Comparison of ENCODE assay signal across 14 mouse cellular contexts in the genomic region with DNA sequence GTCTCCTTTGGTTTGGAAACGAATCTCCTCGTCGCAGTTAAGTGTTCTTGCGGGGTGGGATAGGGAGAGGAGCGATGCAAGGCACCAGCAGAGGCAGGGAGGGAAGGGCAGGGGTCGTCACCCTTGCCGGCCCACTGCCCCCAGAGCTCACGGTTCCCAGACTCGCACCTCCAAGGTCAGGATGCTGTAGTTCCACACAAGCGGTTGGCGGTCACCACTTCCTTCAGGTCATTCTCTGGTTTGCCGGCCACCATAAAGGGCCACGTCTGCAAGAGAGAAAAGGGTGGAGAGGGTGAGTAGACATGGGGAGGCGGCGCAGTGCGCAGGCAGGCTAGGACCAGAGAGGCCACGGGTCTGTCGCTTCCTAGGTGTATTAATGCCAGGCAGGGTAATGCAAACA. TPM values are rescaled to one million over a fixed set of nuclear protein-coding genes. Genes with fewer than 3 reads are reported as not detected.
DNase-seq lines count a peak whose midpoint lies in the region; ATAC-seq and TF ChIP-seq lines count a peak whose summit lies in the region.
"Had no signal": no experiment of that assay in that cellular context is flagged by ENCODE, and none has a peak within 500 bp of the region (broad histone marks: within the 10 kb centered on the region; RNA-seq: fewer than 3 reads in every experiment).

No protein-coding gene starts in this region.

- H3K36me3 ChIP-seq in heart, adult 2 months (ENCODE audit: control insufficient read depth, insufficient read depth, low read length), result no peaks in the 10 kb centered on the region
- H3K36me3 ChIP-seq in spleen, adult 2 months (ENCODE audit: control insufficient read depth, insufficient read depth, low read length), result no peaks in the 10 kb centered on the region
- H3K36me3 ChIP-seq in liver, embryonic 13.5 days, result no peaks in the 10 kb centered on the region
- H3K36me3 ChIP-seq: neural tube, embryonic 13.5 days had no signal

- no peak overlapping the region; the same call in 1 of the 2 replicates for H3K27ac ChIP-seq in heart, adult 2 months
- peak overlapping the region; percentile 62 for H3K27ac ChIP-seq in spleen, adult 2 months (ENCODE audit: insufficient read depth, low read length)
- H3K27ac ChIP-seq in liver, embryonic 13.5 days, result no peak overlapping the region
- H3K27ac ChIP-seq: liver, embryonic 14.5 days; neural tube, embryonic 13.5 days had no signal

- TF ChIP-seq CTCF in heart, adult 2 months (IDR thresholded peaks at IDR 0.05), result no peak
- TF ChIP-seq CTCF in spleen, adult 2 months (IDR thresholded peaks at IDR 0.05; ENCODE audit: extremely low read depth, insufficient read depth, insufficient read length, insufficient replicate concordance), result no peak

- peak in 1 of 2 experiments; percentile 44 for DNase-seq in heart, adult 2 months
- DNase-seq in heart, adult 8-10 months (ENCODE audit: low spot score), result no peak
- no peak for DNase-seq in spleen, adult 2 months (ENCODE audit: low read depth in 1 of 2, low spot score in 2 of 2)
- DNase-seq in spleen, postnatal 4 days (ENCODE audit: low spot score in 2 of 2), result no peak
- DNase-seq in liver, embryonic 13.5 days, result no peak
- peak; percentile 43 for DNase-seq in testis, postnatal 10 days (ENCODE audit: low spot score)
- DNase-seq in right cerebral cortex, postnatal 36 days (ENCODE audit: low spot score in 2 of 2), result no peak
- DNase-seq in cerebellum, postnatal 36 days, result no peak
- DNase-seq: B cell, adult 2 months; thymus, postnatal 14 days had no signal

- no peaks in the 10 kb centered on the region for H3K79me2 ChIP-seq in heart, adult 2 months (replicated peaks; ENCODE audit: control insufficient read depth, insufficient read depth, low read length)

- 8% methylated on average over 18 of the region's 18 CpGs for WGBS in heart, adult 2 months
- WGBS in spleen, adult 2 months, result 11% methylated on average over 18 of the region's 18 CpGs
- WGBS in liver, embryonic 13.5 days (ENCODE audit: insufficient replicate concordance), result 3% methylated on average over 18 of the region's 18 CpGs

- TF ChIP-seq POLR2A in heart, adult 2 months (IDR thresholded peaks at IDR 0.05; ENCODE audit: insufficient read depth, low read depth, low read length), result no peak
- TF ChIP-seq POLR2A in spleen, adult 2 months (IDR thresholded peaks at IDR 0.05; ENCODE audit: low read depth, low read length), result no peak

- no peak overlapping the region for H3K4me2 ChIP-seq in liver, embryonic 13.5 days
- H3K4me2 ChIP-seq: neural tube, embryonic 13.5 days had no signal

- H3K9ac ChIP-seq in heart, adult 2 months (ENCODE audit: low read depth, low read length), result peak overlapping the region; percentile 27; the same call in 1 of the 2 replicates
- H3K9ac ChIP-seq in liver, embryonic 13.5 days, result no peak overlapping the region
- H3K9ac ChIP-seq: liver, embryonic 14.5 days; neural tube, embryonic 13.5 days had no signal

- no peak for ATAC-seq in liver, embryonic 13.5 days (ENCODE audit: low read depth)

- H3K4me1 ChIP-seq in heart, adult 2 months (ENCODE audit: control insufficient read depth, insufficient read depth, low read length), result no peaks in the 10 kb centered on the region
- no peaks in the 10 kb centered on the region for H3K4me1 ChIP-seq in spleen, adult 2 months (ENCODE audit: control insufficient read depth, insufficient read depth, insufficient read length)
- H3K4me1 ChIP-seq in liver, embryonic 13.5 days (replicated peaks), result no peaks in the 10 kb centered on the region

- no peak overlapping the region; the same call in 1 of the 2 replicates for H3K4me3 ChIP-seq in heart, adult 2 months
- H3K4me3 ChIP-seq in spleen, adult 2 months (ENCODE audit: extremely low read depth, insufficient read depth, insufficient read length), result peak overlapping the region; percentile 12; the same call in 1 of the 2 replicates
- 0 out of 2 replicates have a peak overlapping the region, but pooled peaks have one; percentile 7 for H3K4me3 ChIP-seq in liver, embryonic 13.5 days (replicated peaks)
- H3K4me3 ChIP-seq: neural tube, embryonic 13.5 days had no signal

- no peaks in the 10 kb centered on the region for H3K9me3 ChIP-seq in liver, embryonic 13.5 days (replicated peaks)
- H3K9me3 ChIP-seq: neural tube, embryonic 13.5 days had no signal

- intact Hi-C loops in heart, adult 2 months (cut with DNase I), result no loop called here

- H3K27me3 ChIP-seq in heart, adult 2 months (ENCODE audit: control insufficient read depth, insufficient read depth, low read length), result peaks cover 12% of the 10 kb centered on the region
- peaks cover 18% of the 10 kb centered on the region for H3K27me3 ChIP-seq in spleen, adult 2 months (ENCODE audit: control insufficient read depth, insufficient read depth, low read length)
- peaks cover 90% of the 10 kb centered on the region for H3K27me3 ChIP-seq in liver, embryonic 13.5 days

- TF ChIP-seq EP300 in heart, adult 2 months (IDR thresholded peaks at IDR 0.05; ENCODE audit: insufficient read depth, low read depth, low read length), result no peak

RNA-seq across cellular contexts. Expression of a gene that starts 2.4 kb away (rescaled TPM):
- 1 to 10 TPM; 8.4 to 9.6 TPM for total RNA-seq in heart, adult 2 months (2021)
- 29.6 and 32.3 TPM in 2 replicates for polyA plus RNA-seq in heart, adult 2 months (2012; rRNA removed)
- total RNA-seq in heart, adult 8-10 months (2022), result 10 to 100 TPM in 1 of 4 experiments, 1 to 10 TPM in 3; 8.2 to 11.1 (median 9.0) TPM
- polyA plus RNA-seq in spleen, adult 2 months (2012; rRNA removed), result 95.4 and 113 TPM in 2 replicates
- 6.2 and 7.2 TPM in 2 replicates for polyA plus RNA-seq in liver, embryonic 13.5 days (2015; fragmentation: Nextera tagmentation; extraction: Ambion mirVana)
- total RNA-seq: common myeloid progenitor, adult 5-6 weeks had no signal
- polyA plus RNA-seq: frontal cortex, adult 2 months had no signal
